Mouse (Mus musculus): ENCODE data around the gene Rhoh.

The Rhoh gene

DNA sequence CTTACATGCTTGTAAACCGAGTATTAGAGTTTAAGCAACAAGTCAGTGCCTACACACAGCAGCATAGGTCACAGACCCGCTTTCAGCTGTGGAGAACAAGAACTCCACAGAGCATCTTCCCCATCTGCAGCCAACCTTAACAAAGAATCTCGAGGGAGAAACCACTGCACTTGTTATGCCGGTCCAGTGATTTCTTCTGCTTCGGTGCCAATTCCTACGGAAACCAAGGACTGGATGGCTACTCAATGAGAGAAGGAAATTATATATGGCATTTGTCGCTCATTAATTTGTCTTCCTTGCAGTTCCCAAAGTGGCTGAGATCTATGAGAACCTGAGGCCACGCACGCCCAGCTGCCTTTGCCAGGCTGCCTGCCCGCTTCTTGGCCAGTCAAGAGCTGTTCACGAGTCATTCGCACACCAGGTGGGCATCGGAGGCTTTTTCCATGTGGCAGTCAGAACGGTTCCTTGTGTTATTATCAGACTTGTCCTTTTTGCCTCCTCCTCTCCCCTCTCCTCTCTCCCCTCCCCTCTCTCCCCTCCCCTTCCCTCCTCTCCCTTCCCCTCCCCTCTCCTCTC is 30.3 kb downstream of the Rhoh start:
- no peak for DNase-seq (ENCODE audit: low read depth in 1 of 2, low spot score in 2 of 2)

- DNase-seq (ENCODE audit: low read depth in 1 of 2, low spot score in 2 of 2) = no peak
Measured at GRCm38 (mm10) chr5:65895121-65895692, 34.2 kb downstream of the Rhoh start.

- no peak for DNase-seq (ENCODE audit: low read depth in 1 of 2, low spot score in 2 of 2)
Measured at GRCm38 (mm10) chr5:65895764-65896163, 34.8 kb downstream of the Rhoh start.

- DNase-seq (ENCODE audit: low read depth in 1 of 2, low spot score in 2 of 2) = no peak
Measured at GRCm38 (mm10) chr5:65897731-65898130, 36.7 kb downstream of the Rhoh start.

GRCm38 (mm10) chr5:65898683-65899082 is 37.7 kb downstream of the Rhoh start:
- DNase-seq (ENCODE audit: low read depth in 1 of 2, low spot score in 2 of 2) = no peak

GRCm38 (mm10) chr5:65900113-65900512 is 39.1 kb downstream of the Rhoh start:
- no peak for DNase-seq (ENCODE audit: low read depth in 1 of 2, low spot score in 2 of 2)

- DNase-seq (ENCODE audit: low read depth in 1 of 2, low spot score in 2 of 2) = no peak
Measured at GRCm38 (mm10) chr5:65900862-65901265, 39.9 kb downstream of the Rhoh start.

- DNase-seq (ENCODE audit: low read depth in 1 of 2, low spot score in 2 of 2) = no peak
Measured at GRCm38 (mm10) chr5:65901868-65902418, 40.9 kb downstream of the Rhoh start.

DNA sequence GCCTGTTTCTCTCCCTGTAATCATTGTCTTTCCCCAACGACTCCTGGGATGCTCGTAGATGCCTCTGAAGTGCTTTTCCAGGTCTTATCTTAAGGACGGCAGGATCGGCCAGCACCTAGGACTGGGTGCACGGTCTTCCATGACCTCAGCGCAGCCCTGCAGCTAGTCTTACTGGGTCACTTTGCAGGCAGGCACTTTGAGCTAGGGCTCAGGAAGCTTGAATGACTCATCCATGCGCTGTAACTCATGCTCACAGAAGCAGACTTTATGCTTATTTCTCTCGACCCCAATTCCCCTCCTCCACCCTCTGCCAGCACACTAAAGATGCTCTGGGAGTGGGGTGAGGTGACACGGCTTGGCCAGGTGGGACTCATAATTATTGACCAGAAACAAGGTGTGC is 41.8 kb downstream of the Rhoh start:
- no peak for DNase-seq (ENCODE audit: low read depth in 1 of 2, low spot score in 2 of 2)

- DNase-seq (ENCODE audit: low read depth in 1 of 2, low spot score in 2 of 2) = no peak
Measured at GRCm38 (mm10) chr5:65904476-65904875, 43.5 kb downstream of the Rhoh start.

GRCm38 (mm10) chr5:65908751-65909150 is 47.7 kb downstream of the Rhoh start:
- DNase-seq (ENCODE audit: low read depth in 1 of 2, low spot score in 2 of 2) = no peak

- no peak for DNase-seq (ENCODE audit: low read depth in 1 of 2, low spot score in 2 of 2)
Measured at GRCm38 (mm10) chr5:65909321-65909720, 48.3 kb downstream of the Rhoh start.

DNA sequence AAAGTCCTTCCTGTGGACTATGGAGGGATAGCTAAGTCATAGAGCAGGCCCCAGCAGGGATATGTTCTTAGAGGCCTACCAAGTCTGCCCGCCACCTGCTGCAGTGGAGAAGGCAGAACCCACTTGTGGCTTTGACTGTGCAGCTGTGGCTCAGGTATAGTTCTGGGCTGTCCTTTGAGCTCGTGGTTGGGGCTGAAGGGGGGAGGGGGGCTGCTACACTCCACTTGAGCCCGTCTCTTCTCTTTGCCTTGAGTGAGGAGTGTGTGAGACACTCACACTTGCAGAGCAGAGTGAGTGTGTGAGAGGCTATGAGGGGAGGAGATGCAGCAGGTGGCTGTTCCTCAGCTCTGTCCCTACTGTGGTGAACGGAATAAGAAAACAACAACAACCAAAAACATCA is 49.4 kb downstream of the Rhoh start:
- no peak for DNase-seq (ENCODE audit: low read depth in 1 of 2, low spot score in 2 of 2)

DNA sequence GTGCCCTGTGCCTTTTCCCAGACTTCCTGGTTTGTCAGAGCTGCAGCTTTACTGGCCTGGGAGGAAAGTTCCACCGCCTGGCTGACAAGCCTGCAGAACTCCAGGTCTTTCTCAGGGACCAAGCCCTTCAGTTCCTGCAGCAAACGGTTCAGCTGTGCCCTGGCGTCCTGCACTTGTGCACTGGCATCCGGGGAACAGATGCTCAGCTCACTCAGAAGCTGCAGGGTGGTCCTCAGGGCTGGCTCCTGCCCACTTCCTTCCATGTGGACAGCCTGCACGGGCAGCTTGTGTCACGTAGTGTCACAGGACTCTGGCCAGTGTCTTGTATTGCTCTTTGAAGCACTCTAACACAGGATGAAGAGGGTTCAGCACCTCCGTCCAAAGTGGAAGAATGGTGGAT is 50.7 kb downstream of the Rhoh start:
- no peak for DNase-seq (ENCODE audit: low read depth in 1 of 2, low spot score in 2 of 2)

- DNase-seq (ENCODE audit: low read depth in 1 of 2, low spot score in 2 of 2) = no peak
Measured at GRCm38 (mm10) chr5:65912201-65912600, 51.2 kb downstream of the Rhoh start.

- DNase-seq (ENCODE audit: low read depth in 1 of 2, low spot score in 2 of 2) = no peak
Measured at GRCm38 (mm10) chr5:65913126-65913525, 52.1 kb downstream of the Rhoh start.

DNA sequence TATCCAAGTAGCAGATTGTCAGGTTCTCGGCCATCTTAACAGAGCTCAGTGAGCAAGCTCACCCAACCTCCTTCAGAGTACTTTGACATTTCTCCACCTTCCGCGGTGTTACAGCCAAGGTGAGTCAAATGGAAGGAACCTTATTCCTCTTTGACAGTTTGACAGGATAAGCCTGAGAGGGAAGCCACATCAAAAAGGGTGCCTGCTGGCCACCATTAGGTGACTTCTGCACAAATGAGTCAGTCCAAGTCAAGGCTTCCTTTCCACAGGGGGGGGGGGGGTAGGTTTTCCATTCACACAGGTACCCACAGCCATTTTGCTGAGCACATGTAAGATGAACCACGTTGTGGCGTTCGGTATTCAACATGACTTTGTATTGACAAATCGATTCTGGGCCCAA is 53.3 kb downstream of the Rhoh start:
- no peak for DNase-seq (ENCODE audit: low read depth in 1 of 2, low spot score in 2 of 2)

DNA sequence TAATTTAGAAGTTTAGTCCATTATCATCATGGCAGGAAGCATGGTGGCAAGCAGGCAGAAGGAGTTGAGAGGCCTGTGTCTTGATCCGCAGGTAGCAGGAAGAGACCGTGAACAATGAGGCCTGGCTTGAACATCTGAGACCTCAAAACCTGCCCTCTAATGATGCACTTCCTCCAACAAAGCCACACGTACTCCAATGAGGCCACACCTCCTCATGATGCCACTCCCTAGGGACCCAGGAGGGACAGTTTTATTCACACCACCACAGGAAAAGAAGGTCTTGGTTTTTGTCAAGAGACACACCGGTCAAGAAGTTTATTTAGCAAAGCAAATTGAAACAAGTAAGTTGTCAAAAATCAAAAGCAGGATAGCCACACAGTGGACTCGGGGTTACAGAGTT is 55.9 kb downstream of the Rhoh start:
- DNase-seq (ENCODE audit: low read depth in 1 of 2, low spot score in 2 of 2) = no peak

DNA sequence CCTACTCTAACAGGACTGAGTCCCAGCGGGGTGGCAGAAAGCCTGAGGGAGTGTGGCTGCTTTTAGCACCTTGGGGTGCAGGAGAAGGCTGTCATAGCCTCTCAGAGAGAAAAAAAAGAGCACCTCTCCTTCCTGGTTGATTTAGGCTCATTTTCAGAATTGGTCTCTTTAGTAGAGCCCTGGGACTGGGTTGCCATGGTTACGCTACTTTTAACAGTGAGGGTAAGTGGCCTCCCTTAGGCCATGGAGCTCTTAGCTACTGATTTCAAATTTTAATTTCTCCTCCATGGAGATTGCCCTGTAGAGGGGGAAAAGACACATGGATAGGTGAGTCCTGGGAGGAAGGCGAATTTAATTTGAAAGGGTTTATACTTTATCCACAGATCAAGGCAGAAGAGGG is 57.6 kb downstream of the Rhoh start:
- no peak for DNase-seq (ENCODE audit: low read depth in 1 of 2, low spot score in 2 of 2)

DNA sequence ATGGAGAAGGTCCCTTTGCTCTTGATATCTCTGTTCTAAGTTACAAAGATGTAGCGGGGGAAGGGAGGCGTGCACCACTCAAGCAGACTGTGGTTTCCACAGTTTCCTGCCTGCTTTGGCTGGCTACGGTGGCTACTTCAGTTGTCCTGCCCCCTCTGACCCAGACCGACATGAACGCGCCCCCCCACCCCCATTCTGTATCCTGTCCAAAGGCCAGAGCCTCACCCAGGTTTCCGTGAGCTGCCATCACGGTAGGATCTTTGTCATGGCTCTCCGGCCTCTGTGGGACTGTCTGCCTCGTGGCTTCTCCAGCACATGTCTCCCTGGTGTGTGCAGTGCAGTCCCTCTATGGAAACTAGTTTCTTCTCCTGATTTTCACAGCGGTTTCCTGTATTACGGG is 58.3 kb downstream of the Rhoh start:
- DNase-seq (ENCODE audit: low read depth in 1 of 2, low spot score in 2 of 2) = no peak

DNA sequence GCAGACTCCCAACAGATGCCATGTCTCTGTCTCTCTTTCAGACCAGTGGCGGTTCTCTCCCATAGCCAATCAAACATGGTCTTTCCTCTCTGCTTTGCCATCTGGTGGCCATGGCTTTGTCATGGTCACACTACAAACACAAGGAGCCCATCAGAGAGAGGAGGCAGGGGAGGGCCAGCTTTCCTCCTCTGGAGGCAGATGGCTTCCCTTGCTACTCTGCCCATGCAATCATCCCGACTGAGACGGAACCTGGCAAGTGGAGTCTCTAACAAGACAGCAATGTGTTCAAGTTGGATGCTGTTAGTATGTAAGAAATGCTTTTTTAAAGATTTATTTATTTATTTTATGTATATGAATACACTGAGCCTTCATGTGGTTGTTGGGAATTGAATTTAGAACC is 58.9 kb downstream of the Rhoh start:
- no peak for DNase-seq (ENCODE audit: low read depth in 1 of 2, low spot score in 2 of 2)

GRCm38 (mm10) chr5:65920701-65921426 is 59.9 kb downstream of the Rhoh start:
- no peak for DNase-seq (ENCODE audit: low read depth in 1 of 2, low spot score in 2 of 2)

Data from monocyte, adult 2 months (primary cell).